Mouse (Mus musculus) hindbrain, postnatal 0 days (tissue): ENCODE measurements around the gene Mif4gd. TPM values are rescaled to one million over a fixed set of nuclear protein-coding genes. Genes with fewer than 3 reads are reported as not detected.

ENCODE experiments used
- ATAC-seq: fragments of 200-750 bp; cut with Nextera tagmentation; 2 replicates; pipeline ENCODE4 v1.8.0; 2017; ENCODE audit warnings: mild to moderate bottlenecking, moderate TSS enrichment, moderate library complexity
- DNase-seq: peaks from one replicate; pipeline ENCODE4 v3.0.0-alpha.2; 2015; ENCODE audit warnings: low spot score
- H3K27ac ChIP-seq: fragments of 300-500 bp; sonication (generic); 2 replicates; pipeline ENCODE4 v1.5.1; 2014; ENCODE audit warnings: mild to moderate bottlenecking
- H3K27me3 ChIP-seq: fragments of 300-500 bp; sonication (generic); 2 replicates; pipeline ENCODE4 v1.6.1; 2014; ENCODE audit warnings: low read length, mixed read lengths; ENCODE audit not compliant: insufficient read depth
- H3K36me3 ChIP-seq: fragments of 300-500 bp; sonication (generic); 2 replicates; pipeline ENCODE4 v1.6.1; 2014; ENCODE audit warnings: low read length, mixed read lengths; ENCODE audit not compliant: insufficient read depth
- H3K4me1 ChIP-seq: fragments of 300-500 bp; sonication (generic); 2 replicates; pipeline ENCODE4 v1.6.1; 2014; ENCODE audit warnings: antibody characterized with exemption, low read length, mixed read lengths; ENCODE audit not compliant: insufficient read depth
- H3K4me2 ChIP-seq: fragments of 300-500 bp; sonication (generic); 2 replicates; pipeline ENCODE4 v1.6.1; 2014; ENCODE audit warnings: low read depth, mild to moderate bottlenecking, low read length, moderate library complexity, mixed read lengths
- H3K4me3 ChIP-seq: fragments of 300-500 bp; sonication (generic); 2 replicates; pipeline ENCODE4 v1.5.1; 2014; ENCODE audit warnings: low read length
- H3K9ac ChIP-seq: fragments of 300-500 bp; sonication (generic); replicated peaks from 2 replicates; pipeline ENCODE4 v1.6.1; 2014; ENCODE audit warnings: mild to moderate bottlenecking, low read length, moderate library complexity, mixed read lengths
- H3K9me3 ChIP-seq: fragments of 300-500 bp; sonication (generic); 2 replicates; pipeline ENCODE4 v1.6.1; 2016; ENCODE audit warnings: low read length, mixed read lengths
- CTCF ChIP-seq: IDR thresholded peaks from 2 replicates; pipeline ENCODE4 v1.5.1; 2016; ENCODE audit warnings: antibody characterized with exemption, control low read depth, low read depth
- WGBS: fragments of 180-500 bp; shearing (Covaris S2); extraction: QIAGEN DNeasy Blood & Tissue Kit; methylation state at CpG from one replicate; pipeline ENCODE4 v1.1.7; 2014; 5-methylcytosine and 5-hydroxymethylcytosine counted together
- polyA plus RNA-seq: library from polyadenylated mRNA; unstranded; fragments of >200 nt; fragmentation: Nextera tagmentation; extraction: Ambion mirVana; gene quantifications from 2 replicates; pipeline ENCODE4 v1.2.1, GENCODE M21; 2015
- total RNA-seq: library from RNA; depleted of rRNA; stranded (reverse); fragments of >200 nt; gene quantifications from 2 replicates; pipeline ENCODE4 v1.2.3, GENCODE M21; 2014

Mif4gd gene
- total and polyA plus RNA-seq, 2 experiments from 2014 or later, result 16.7 to 19.2 TPM

- H3K4me1 ChIP-seq, result no peaks in the 10 kb centered on the region
- H3K36me3 ChIP-seq, result 0 out of 2 replicates have a peak, but pooled peaks cover 4% of the 10 kb centered on the region
- DNase-seq, result no peak
- H3K9me3 ChIP-seq, result no peaks in the 10 kb centered on the region
- no peak overlapping the region for H3K4me3 ChIP-seq
- no peak for ATAC-seq
- H3K27me3 ChIP-seq, result no peaks in the 10 kb centered on the region
- H3K4me2 ChIP-seq, result no peak overlapping the region
- TF ChIP-seq CTCF, result no peak
- H3K9ac ChIP-seq, result no peak overlapping the region
- 56% methylated on average over 14 of the region's 14 CpGs for WGBS
- H3K27ac ChIP-seq, result no peak overlapping the region
Measured at GRCm38 (mm10) chr11:115640978-115641663, 28.4 kb upstream of the Mif4gd start.

DNA sequence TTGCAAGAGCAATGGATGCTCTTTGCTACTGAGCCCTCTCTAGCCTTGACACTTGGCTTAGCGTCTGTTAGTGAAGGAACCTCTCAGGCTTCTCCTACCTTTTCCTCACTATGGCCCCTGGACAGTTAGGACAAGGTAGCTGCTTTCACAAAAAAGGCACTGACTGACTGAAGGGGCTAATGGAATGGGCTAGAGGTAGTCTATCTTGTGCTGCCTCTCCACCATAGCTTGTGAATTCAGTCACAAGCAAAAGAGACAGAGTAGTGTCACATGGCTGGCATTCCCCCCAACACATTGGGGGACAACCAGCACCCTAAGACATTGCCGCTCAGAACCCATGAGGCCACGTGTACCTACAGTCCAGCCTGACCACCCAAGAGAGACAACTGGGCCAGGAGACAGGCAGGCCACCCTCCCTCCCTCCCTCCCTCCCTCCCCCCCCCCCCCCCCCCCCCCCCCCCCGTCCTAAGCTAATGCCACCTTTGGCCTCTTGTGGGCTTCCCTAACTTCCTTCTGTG is 27.6 kb upstream of the Mif4gd start:
- Histone ChIP-seq H3K27ac (no peak overlapping the region), H3K4me1 (no peaks in the 10 kb centered on the region), H3K4me2 (no peak overlapping the region), H3K9me3 (no peaks in the 10 kb centered on the region), H3K9ac (no peak overlapping the region), H3K36me3 (0 out of 2 replicates have a peak, but pooled peaks cover 4% of the 10 kb centered on the region), H3K27me3 (no peaks in the 10 kb centered on the region), H3K4me3 (no peak overlapping the region)
- TF ChIP-seq CTCF, result no peak
- no peak for DNase-seq
- 86% methylated on average over 3 of the region's 4 CpGs for WGBS
- ATAC-seq, result no peak

DNA sequence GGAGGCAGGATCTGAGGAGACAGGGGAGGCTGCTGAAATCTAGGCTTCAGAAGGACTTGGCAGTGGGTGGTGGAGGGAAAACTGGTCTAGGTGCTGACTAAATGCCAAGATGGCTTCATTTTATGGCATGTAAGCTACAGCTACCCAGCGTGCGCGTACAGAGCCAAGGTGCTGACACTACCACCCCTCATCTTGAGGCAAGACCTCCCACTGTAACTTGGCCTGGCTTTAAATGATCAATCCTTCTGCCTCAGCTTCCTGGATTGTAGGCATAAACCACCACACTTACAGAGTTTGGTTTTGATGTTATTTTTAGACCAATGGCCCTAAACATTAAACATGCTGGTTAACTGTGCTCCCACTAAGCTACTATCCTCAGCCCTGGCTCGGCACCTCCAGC is 26.8 kb upstream of the Mif4gd start:
- H3K27me3 ChIP-seq, result no peaks in the 10 kb centered on the region
- H3K4me2 ChIP-seq, result no peak overlapping the region
- ATAC-seq (no peak), DNase-seq (no peak)
- H3K9me3 ChIP-seq, result no peaks in the 10 kb centered on the region
- H3K27ac ChIP-seq, result no peak overlapping the region
- 69% methylated on average over 4 of the region's 4 CpGs for WGBS
- no peak overlapping the region for H3K4me3 ChIP-seq
- H3K36me3 ChIP-seq, result 0 out of 2 replicates have a peak, but pooled peaks cover 2% of the 10 kb centered on the region
- H3K4me1 ChIP-seq, result no peaks in the 10 kb centered on the region
- no peak overlapping the region for H3K9ac ChIP-seq
- TF ChIP-seq CTCF, result no peak

GRCm38 (mm10) chr11:115638498-115639409 is 26.0 kb upstream of the Mif4gd start:
- ATAC-seq, result no peak
- Histone ChIP-seq H3K4me2 (no peak overlapping the region), H3K4me1 (no peaks in the 10 kb centered on the region), H3K36me3 (no peaks in the 10 kb centered on the region), H3K9me3 (no peaks in the 10 kb centered on the region), H3K27me3 (no peaks in the 10 kb centered on the region), H3K4me3 (no peak overlapping the region), H3K9ac (no peak overlapping the region), H3K27ac (no peak overlapping the region)
- DNase-seq, result no peak
- 86% methylated on average over 5 of the region's 5 CpGs for WGBS
- no peak for TF ChIP-seq CTCF

DNA sequence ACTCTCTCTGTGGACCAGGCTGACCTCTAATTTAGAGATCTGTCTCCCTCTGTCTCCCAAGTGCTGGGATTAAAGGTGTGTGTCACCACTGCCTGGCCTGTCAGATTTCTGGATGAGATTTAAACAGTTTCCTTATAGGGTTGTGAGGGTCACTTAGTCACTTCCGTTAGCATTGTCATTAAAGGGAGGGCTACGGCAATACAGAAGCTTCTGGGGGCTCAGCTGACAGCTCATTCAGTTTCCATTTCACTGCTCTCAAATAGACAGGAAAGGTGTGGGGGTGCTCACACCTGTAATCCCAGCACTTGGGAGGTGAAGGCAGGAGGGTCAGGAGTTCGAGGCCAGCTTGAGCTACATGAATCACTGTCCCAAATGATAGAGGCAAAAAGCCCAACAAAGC is 24.2 kb upstream of the Mif4gd start:
- ATAC-seq, result no peak
- no peak for DNase-seq
- Histone ChIP-seq H3K27me3 (no peaks in the 10 kb centered on the region), H3K4me1 (no peaks in the 10 kb centered on the region), H3K36me3 (no peaks in the 10 kb centered on the region), H3K4me3 (no peak overlapping the region), H3K4me2 (no peak overlapping the region), H3K9me3 (no peaks in the 10 kb centered on the region), H3K27ac (no peak overlapping the region), H3K9ac (no peak overlapping the region)
- WGBS, result 81% methylated on average over 3 of the region's 3 CpGs
- TF ChIP-seq CTCF, result no peak

DNA sequence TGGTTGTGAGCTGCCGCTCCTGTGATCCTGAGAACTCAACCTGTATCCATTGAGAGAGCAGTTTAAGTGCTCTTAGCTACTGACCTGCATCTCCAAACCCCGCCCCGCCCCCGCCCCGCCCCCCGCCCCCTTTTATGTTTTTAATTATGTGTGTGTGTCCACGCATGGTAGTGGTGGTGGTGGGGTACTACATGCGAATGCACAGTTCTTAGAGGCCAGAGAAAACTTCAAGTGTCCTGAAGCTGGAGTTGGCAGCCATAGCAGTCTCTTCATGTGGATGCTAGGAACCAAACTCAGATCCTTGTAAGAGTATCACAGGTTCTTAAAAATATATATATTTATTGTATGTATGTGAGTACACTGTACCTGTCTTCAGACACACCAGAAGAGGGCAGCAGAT is 22.7 kb upstream of the Mif4gd start:
- H3K4me1 ChIP-seq, result no peaks in the 10 kb centered on the region
- H3K36me3 ChIP-seq, result no peaks in the 10 kb centered on the region
- no peak overlapping the region for H3K9ac ChIP-seq
- DNase-seq, result no peak
- H3K4me3 ChIP-seq, result no peak overlapping the region
- WGBS, result 77% methylated on average over 8 of the region's 8 CpGs
- no peak overlapping the region for H3K27ac ChIP-seq
- no peaks in the 10 kb centered on the region for H3K9me3 ChIP-seq
- no peak for ATAC-seq
- no peak overlapping the region for H3K4me2 ChIP-seq
- no peaks in the 10 kb centered on the region for H3K27me3 ChIP-seq
- TF ChIP-seq CTCF, result no peak
